In genomic region chr3:28334547-28334946, GRCm38 (mm10) we compare ENCODE assay signal across 13 mouse cellular contexts.
"Had no signal": no experiment of that assay in that cellular context is flagged by ENCODE, and none has a peak within 500 bp of the region (broad histone marks: within the 10 kb centered on the region; RNA-seq: fewer than 3 reads in every experiment).

No protein-coding gene starts in this region.

- H3K27me3 ChIP-seq: kidney, embryonic 15.5 days; limb, embryonic 15.5 days; liver, embryonic 12.5 days; midbrain, embryonic 12.5 days; neural tube, embryonic 13.5 days had no signal

- H3K9me3 ChIP-seq: kidney, embryonic 15.5 days; limb, embryonic 15.5 days; liver, embryonic 12.5 days; midbrain, embryonic 12.5 days; neural tube, embryonic 13.5 days had no signal

- DNase-seq: kidney, adult 2 months; retina, postnatal 1 day; spleen, adult 18-20 months; thymus, adult 2 months; thymus, postnatal 25 days had no signal

- H3K9ac ChIP-seq: kidney, embryonic 15.5 days; limb, embryonic 15.5 days; liver, embryonic 12.5 days; lung, embryonic 14.5 days; midbrain, embryonic 12.5 days; neural tube, embryonic 13.5 days had no signal

- H3K4me2 ChIP-seq: kidney, embryonic 15.5 days; limb, embryonic 15.5 days; liver, embryonic 12.5 days; lung, embryonic 14.5 days; midbrain, embryonic 12.5 days; neural tube, embryonic 13.5 days had no signal

- H3K27ac ChIP-seq: kidney, embryonic 15.5 days; left cerebral cortex, adult 2 months; limb, embryonic 15.5 days; liver, embryonic 12.5 days; midbrain, embryonic 12.5 days; neural tube, embryonic 13.5 days had no signal

- ATAC-seq: liver, embryonic 12.5 days; midbrain, embryonic 16.5 days had no signal

- H3K4me1 ChIP-seq: kidney, embryonic 15.5 days; liver, embryonic 12.5 days; midbrain, embryonic 12.5 days had no signal

- H3K36me3 ChIP-seq: kidney, embryonic 15.5 days; limb, embryonic 15.5 days; liver, embryonic 12.5 days; midbrain, embryonic 12.5 days; neural tube, embryonic 13.5 days had no signal

- H3K4me3 ChIP-seq: kidney, embryonic 15.5 days; left cerebral cortex, adult 2 months; limb, embryonic 15.5 days; liver, embryonic 12.5 days; midbrain, embryonic 12.5 days; neural tube, embryonic 13.5 days had no signal
